Mouse (Mus musculus) G1E (cell line): ENCODE results near the gene Dmd.

ENCODE experiments used
- CTCF ChIP-seq: IDR thresholded peaks from 2 replicates; pipeline ENCODE4 v1.5.1; 2012; ENCODE audit warnings: low read depth, low read length, inconsistent platforms, mixed read lengths
- GATA1 ChIP-seq: IDR thresholded peaks from 2 replicates; pipeline ENCODE4 v1.6.1; 2012; ENCODE audit warnings: borderline replicate concordance, low read length, inconsistent platforms, mixed read lengths
- POLR2AphosphoS5 ChIP-seq: IDR thresholded peaks from 2 replicates; pipeline ENCODE4 v1.6.1; 2012; ENCODE audit warnings: low read depth, low read length, inconsistent platforms; ENCODE audit not compliant: insufficient replicate concordance
- TAL1 ChIP-seq: conservative IDR thresholded peaks from 2 replicates; pipeline ENCODE4 v1.6.1; 2012; ENCODE audit warnings: low read depth, low read length, inconsistent platforms, mixed read lengths

GRCm38 (mm10) chrX:84553441-84553840 is 1604.8 kb downstream of the Dmd start:
- no peak for TF ChIP-seq GATA1
- TF ChIP-seq POLR2AphosphoS5, result no peak
- no peak for TF ChIP-seq CTCF
- no peak for TF ChIP-seq TAL1
